ENCODE assay signal across 14 mouse cellular contexts in the genomic region with DNA sequence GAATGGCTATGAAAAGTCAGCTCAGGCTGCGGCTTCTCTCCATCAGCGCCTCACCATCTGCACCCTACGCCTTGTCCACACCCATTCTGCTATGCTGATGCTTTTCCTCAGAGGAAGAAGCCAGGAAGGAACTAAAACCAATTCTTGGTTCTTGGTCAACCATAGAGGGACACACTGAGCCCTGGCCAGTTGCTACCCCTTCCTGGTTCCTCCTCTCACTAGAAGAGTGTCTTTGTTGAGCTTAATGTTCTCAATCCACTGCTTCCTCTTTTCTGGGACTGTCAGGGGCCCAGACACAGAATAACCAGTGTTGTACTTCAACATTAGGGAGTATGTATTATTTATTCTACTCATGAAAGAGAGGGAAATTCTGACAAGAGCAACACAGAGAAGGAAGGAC. TPM values are rescaled to one million over a fixed set of nuclear protein-coding genes. Genes with fewer than 3 reads are reported as not detected.
DNase-seq lines count a peak whose midpoint lies in the region; ATAC-seq lines count a peak whose summit lies in the region.
"Had no signal": no experiment of that assay in that cellular context is flagged by ENCODE, and none has a peak within 500 bp of the region (broad histone marks: within the 10 kb centered on the region; RNA-seq: fewer than 3 reads in every experiment).

No protein-coding gene starts in this region.

- H3K27me3 ChIP-seq in liver, embryonic 13.5 days: no peaks in the 10 kb centered on the region
- H3K27me3 ChIP-seq: forebrain, embryonic 15.5 days; midbrain, embryonic 15.5 days had no signal

- no peaks in the 10 kb centered on the region for H3K9me3 ChIP-seq in liver, embryonic 13.5 days (replicated peaks)
- H3K9me3 ChIP-seq: forebrain, embryonic 15.5 days; midbrain, embryonic 15.5 days had no signal

- WGBS in liver, embryonic 13.5 days (ENCODE audit: insufficient replicate concordance): 70% methylated on average over 3 of the region's 3 CpGs

- no peak overlapping the region for H3K4me3 ChIP-seq in liver, embryonic 13.5 days (replicated peaks)
- H3K4me3 ChIP-seq: forebrain, embryonic 15.5 days; layer of hippocampus, adult 2 months; midbrain, embryonic 15.5 days had no signal

- peak; percentile 30 to 35 for DNase-seq in lung, adult 18-20 months
- no peak for DNase-seq in lung, postnatal 14 days
- DNase-seq in MEL-GATA-1-ER (ENCODE audit: extremely low read depth, low read depth): peak; percentile 21
- DNase-seq in liver, embryonic 13.5 days: no peak
- DNase-seq in retina, postnatal 1 day: no peak
- DNase-seq in kidney, postnatal 4 days: no peak
- DNase-seq: adrenal gland, postnatal 10 days; cerebellum, adult 9-11 months; heart, postnatal 14 days had no signal

- H3K27ac ChIP-seq in liver, embryonic 13.5 days: 0 out of 2 replicates have a peak overlapping the region, but pooled peaks have one; percentile 6
- H3K27ac ChIP-seq: forebrain, embryonic 15.5 days; layer of hippocampus, adult 2 months; midbrain, embryonic 15.5 days had no signal

- no peak overlapping the region for H3K4me2 ChIP-seq in liver, embryonic 13.5 days
- H3K4me2 ChIP-seq: forebrain, embryonic 15.5 days; midbrain, embryonic 15.5 days had no signal

- peaks cover 32% of the 10 kb centered on the region for H3K4me1 ChIP-seq in liver, embryonic 13.5 days (replicated peaks)
- H3K4me1 ChIP-seq: forebrain, embryonic 15.5 days; midbrain, embryonic 15.5 days had no signal

- H3K9ac ChIP-seq in liver, embryonic 13.5 days: no peak overlapping the region
- H3K9ac ChIP-seq: forebrain, embryonic 15.5 days; midbrain, embryonic 15.5 days had no signal

- 0 out of 2 replicates have a peak, but pooled peaks have one; percentile 16 for ATAC-seq in liver, embryonic 13.5 days (ENCODE audit: low read depth)
- peak; percentile 89 for ATAC-seq in monocyte, adult 5-6 weeks (replicated peaks; ENCODE audit: insufficient number of reproducible peaks, low FRiP score, low TSS enrichment, poor library complexity, severe bottlenecking)
- ATAC-seq: CD4-positive, CD25-positive, alpha-beta regulatory T cell, adult 4 months; forebrain, embryonic 15.5 days; midbrain, embryonic 15.5 days had no signal

- peaks cover 27% of the 10 kb centered on the region for H3K36me3 ChIP-seq in liver, embryonic 13.5 days
- H3K36me3 ChIP-seq: midbrain, embryonic 15.5 days had no signal

RNA-seq across cellular contexts. Expression of a gene that starts 28.3 kb away (rescaled TPM):
- 12.8 and 13.2 TPM in 2 replicates for polyA plus RNA-seq in liver, embryonic 13.5 days (2015; fragmentation: Nextera tagmentation; extraction: Ambion mirVana)
- total RNA-seq in monocyte, adult 5-6 weeks (2017): 11.7 to 14.2 TPM (median 12.6 TPM) in 3 replicates

Comparison
In these comparisons a context has a peak if more than half of its experiments do, and no peak if none do; other contexts are left out.
1. DNase-seq: peak in lung, adult 18-20 months (2 of 2) and MEL-GATA-1-ER (single experiment); none in lung, postnatal 14 days (single experiment), liver, embryonic 13.5 days (single experiment), retina, postnatal 1 day (single experiment) and kidney, postnatal 4 days (0 of 2).